Mouse (Mus musculus) CD4-positive, CD25-positive, alpha-beta regulatory T cell, adult 4 months (primary cell): ENCODE data around the gene Aqp5. TPM values are rescaled to one million over a fixed set of nuclear protein-coding genes. Genes with fewer than 3 reads are reported as not detected.

Experiments
- ATAC-seq: one replicate; pipeline ENCODE4 v1.8.0; 2017
- polyA plus RNA-seq, 2 experiments: library from polyadenylated mRNA; unstranded; fragments of 100-300 nt; shearing (Covaris generic); gene quantifications; one replicate each; pipeline ENCODE4 v1.2.1; 2017

The Aqp5 gene
- polyA plus RNA-seq, 2 experiments from 2014 or later = not detected

DNA sequence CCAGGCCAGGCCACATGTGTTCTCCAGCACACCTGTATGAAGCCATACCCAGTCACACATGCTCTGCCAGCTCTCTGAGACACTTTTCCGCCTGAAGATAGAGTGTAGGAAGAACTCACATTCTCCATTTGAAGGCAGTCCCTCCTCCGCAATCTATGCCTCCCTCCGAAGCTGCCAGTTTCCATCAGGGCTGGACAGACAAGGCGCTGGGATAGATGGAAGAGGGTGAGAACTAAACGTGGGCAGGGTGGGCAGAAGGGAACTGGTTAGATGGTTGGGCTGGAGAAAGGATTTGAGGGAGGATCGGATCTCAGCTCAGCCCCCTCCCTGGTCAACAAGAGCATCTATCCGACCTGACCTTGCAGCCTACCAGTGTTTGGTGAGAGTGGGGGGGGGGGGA lies 6.3 kb downstream of the Aqp5 start:
- no peak for ATAC-seq

DNA sequence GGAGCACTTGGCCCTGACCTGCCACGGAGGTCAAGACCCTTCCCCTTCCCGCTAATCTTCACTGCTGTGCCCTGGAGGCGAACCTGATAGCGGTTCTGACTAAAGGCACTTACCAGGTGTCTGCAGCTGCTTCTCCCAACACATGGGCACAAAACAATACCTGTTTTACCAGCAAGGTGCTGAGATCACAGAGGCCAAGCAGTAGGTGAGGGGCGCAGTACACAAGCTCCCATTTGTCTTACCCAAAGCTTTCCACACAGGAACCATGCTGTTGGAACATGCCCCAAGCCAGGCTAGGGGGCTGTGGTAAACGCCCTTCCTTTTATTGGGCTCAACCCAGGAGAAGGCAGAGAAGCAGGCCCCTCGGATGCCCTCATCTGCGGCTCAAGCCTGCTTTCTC lies 7.0 kb downstream of the Aqp5 start:
- ATAC-seq = no peak

DNA sequence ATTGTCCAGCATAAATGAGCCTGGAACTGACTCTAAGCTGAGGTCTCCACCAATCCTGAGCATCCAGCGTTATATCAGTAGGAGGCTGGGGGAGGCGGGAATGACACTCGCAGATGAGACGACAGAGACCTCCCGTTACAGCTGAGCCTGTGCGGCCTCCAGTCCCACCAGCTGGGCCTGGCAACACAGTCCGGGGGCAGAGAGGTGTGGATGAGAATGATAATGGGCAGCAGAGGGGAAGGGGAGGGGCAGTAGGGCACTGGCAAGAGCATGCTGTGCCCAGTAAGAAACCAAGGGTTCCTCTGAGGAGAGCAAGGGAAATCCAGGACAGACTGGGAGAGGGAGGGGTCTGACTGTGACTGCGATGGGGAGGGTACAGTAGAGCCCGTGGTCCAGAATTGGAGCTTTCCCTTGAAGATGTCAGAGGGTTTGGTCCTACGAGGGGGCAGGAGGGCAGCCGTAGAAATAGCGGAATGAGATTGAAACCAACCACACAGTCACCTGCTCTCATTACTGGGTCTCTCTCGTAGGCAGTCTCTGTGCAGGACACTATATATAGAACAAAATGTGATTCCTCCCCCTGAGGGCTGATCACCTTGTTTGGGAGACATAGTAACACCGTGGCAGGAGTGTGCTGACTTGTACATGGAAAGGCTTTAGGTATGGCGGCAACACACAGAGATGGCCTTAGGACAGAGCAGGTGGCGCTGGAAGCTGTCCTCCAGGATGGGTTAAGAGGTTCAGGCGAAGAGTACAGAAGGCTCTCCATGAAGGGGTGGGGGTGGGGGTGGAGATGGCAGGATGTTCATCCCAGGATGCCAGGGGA lies 8.9 kb downstream of the Aqp5 start:
- ATAC-seq = no peak

DNA sequence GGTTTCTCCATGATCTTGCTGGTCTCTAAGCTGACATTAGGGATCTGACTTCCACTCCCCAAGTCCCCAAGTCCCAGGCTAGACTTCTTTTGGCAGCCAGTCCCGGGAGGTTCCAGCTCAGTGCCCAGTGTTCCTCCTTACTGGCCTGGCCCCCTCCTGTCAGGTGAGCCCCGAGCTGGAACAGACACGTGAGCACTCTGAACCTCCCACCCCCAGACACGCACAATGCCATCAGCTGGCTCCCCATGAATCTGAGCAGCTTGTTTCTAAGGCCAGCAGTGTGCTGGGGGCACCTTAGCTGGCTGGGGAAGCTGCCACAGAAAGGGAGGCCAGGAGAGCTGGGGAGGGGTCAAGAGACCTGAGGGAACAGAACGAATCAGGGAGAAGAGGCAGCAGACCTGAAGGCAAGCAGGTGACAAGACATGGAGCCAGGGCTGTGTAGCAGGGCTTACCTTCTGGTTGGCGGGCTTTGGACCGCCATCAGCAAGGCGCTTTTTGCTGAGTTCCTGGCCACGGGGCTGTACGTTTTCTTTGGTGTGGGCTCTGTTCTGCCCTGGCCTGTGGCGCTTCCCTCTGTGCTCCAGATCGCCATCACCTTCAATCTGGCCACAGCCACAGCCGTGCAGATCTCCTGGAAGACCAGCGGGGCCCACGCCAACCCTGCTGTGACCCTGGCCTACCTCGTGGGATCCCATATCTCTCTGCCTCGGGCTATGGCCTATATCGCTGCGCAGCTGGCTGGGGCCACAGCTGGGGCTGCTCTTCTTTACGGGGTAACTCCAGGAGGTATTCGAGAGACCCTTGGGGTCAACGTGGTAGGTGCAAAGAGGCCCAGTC lies 10.6 kb downstream of the Aqp5 start, which contains the start of gene Aqp6:
Gene Aqp6, plus strand, starts transcription at position 415 of the 837 bp plus-strand sequence.
- no peak for ATAC-seq

DNA sequence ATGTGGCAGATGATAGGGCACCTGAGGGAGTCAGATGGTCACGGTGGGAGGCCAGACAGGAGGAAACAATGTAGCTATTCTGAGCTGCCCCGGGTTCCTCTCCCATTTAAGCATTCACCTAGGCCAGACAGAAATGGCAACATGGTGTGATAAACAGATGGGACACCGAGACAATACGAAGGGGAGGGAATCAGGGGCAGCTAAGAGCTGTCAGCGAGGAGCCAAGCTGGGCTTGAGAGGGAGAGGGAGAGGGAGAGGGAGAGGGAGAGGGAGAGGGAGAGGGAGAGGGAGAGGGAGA lies 11.2 kb downstream of the Aqp5 start:
- ATAC-seq = no peak

DNA sequence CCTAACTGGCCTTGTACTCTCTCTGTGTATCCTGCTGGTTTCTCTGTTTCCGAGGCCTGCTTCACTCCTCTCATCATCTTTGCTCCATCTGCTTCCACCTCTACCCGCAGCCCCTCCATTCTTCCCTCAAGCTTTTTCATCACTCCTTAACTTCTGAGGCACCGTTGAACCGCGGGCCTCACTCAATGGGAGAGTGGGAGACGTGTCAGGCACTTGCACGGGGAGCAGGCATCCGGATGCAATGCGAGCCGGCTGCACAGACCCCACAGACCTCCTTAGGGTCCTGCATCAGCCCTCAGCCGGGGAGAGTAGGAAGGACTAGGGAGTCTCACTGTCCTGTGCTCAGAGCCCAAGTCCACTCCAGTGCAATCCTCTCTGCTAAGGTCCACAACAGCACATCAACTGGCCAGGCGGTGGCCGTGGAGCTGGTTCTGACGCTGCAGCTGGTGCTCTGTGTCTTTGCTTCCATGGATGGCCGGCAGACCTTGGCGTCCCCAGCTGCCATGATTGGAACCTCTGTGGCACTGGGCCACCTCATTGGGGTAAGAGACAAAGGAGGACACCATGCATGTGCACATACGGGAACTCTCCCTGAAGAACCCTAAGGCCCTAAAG lies 11.7 kb downstream of the Aqp5 start:
- no peak for ATAC-seq

DNA sequence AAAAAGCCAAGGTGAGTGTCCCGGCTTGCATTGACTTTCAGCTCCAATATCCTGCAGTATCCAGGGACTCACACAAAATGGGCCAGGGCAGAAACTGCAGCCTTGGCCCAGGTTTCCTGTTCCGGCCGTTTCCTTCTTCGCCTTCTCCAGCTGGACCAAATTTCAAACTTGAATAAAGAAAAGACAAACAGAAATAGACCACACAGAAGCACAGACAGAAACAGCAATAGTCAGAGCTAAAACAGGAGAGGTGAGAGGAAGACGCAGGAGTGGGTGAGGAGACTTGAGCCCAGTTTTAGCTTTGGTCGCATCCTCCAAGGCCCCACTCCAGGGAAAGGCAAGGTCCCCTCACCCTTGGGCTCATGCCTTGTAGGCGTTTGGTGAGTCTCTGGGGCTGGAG lies 12.6 kb downstream of the Aqp5 start:
- no peak for ATAC-seq

DNA sequence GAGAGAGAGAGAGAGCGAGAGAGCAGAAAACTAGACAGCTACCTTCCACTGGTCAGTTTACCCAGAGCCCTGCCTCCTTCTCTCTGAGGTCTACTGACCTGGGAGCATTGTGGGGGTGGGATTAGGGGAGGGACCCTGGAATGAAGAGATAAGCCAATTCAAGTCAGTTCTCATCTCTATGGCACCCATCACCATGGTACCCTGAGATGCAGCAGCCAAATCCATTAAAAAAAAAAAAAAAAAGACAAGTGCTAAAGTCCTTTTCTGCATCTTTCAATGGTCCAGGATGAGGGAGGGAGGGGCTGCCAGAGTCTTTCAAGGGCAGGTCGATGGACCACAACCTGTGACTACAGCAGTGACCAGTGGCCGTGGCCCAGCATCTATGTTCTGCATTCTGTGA lies 15.0 kb downstream of the Aqp5 start:
- ATAC-seq = no peak

DNA sequence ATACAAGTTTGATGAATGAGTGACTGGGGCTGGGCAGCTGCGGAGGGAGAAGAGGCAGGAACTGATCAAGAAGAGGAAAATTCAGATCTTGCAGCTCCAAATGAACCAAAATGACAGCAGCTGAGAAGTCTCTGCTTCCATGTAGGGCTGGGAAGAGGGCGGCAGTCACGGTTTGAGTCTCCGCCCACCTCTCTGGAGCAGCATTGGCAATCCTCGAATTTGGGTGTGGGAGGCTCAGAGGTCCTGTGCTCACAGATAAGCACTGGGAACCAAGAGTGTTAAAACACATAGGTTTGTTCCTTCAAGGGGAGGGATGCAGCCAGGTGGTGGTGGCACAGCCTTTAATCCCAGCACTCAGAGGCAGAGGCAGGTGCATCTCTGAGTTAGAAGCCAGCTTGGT lies 15.9 kb downstream of the Aqp5 start:
- no peak for ATAC-seq

DNA sequence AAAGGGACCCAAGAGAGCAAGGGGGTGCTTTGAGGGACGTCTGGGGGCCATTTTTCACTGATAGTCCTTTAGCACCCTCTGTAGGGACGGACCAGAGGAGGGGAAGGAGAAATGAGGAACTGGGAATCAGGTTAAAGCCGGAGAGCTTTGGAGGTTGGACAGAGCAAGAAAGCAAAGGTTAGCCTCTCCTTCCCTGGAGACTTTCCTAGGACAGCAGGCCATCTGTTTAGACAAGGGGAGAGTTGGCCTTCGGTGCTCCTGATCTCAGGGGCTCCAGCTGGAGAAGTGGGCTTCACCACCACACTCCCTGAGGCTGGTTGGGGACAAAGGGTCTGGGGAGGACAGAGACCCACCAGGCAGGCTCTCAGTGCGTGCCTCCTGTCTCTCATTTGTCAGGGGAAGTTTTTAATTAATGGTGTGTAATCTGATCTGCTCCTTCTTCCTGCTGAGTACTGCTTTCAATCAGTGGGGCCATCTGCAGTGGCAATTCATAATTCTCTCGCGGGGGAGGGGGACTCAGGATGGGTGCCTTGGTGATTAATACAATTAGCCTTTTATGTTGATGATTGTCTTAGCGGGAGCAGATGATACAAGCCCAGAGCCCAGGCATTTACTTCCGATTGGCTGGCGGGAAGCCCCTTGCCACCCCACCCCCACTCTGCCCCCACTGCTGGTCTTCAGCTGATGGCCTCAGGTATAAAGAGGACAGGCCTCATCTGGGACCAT lies 17.0 kb downstream of the Aqp5 start:
- no peak for ATAC-seq

DNA sequence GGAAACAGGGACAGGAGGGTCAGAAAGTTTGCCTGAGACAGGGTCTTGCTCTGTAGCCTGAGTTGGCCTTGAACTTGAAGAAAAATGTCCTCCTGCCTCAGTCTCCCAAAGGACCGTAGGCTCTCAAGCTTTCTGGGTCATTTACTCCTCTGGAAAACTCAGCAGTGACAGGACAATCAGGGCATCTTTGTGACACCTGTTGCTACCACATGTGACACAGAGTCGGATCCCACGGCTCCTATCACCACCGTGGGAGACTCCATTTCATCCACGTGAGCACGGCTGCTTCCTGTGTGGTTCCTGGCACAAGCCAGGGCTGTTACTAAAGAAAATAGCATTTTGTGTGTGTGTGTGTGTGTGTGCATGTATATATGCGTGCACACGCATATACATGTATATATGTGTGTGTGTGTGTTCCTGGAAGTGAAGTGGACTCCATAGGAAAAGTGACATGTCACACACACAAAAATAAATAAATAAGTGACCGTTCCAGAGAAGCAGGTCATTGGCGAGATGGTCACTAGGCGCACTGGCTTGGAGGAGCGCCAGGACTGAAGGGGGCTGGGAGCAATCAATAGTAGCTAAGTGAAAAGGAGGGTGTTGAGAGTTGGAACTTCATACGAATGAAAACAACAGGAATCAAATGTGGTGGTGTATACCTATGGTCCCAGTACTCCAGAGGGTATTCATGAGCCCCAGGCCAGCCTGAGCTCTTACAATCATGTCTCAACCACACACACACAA lies 18.0 kb downstream of the Aqp5 start:
- no peak for ATAC-seq

DNA sequence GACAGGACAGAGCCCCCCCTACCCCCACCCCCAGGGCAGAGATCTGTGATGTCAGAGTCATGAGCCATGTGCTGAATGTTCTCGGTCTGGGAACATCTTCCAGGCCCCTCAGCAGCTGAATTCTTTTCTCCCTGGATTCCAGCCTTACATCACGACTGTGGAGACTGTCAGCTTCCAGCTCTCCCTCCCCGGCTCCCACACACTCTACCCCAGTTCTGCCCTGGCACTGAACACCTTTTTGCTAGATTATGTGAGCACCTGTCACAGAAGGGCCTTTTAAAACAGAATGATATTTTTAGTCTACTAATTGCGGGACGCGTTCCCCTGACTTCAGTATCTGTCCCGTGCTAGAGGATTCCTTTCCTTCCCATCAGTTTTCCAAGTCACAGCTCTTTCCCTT lies 21.0 kb downstream of the Aqp5 start:
- no peak for ATAC-seq

DNA sequence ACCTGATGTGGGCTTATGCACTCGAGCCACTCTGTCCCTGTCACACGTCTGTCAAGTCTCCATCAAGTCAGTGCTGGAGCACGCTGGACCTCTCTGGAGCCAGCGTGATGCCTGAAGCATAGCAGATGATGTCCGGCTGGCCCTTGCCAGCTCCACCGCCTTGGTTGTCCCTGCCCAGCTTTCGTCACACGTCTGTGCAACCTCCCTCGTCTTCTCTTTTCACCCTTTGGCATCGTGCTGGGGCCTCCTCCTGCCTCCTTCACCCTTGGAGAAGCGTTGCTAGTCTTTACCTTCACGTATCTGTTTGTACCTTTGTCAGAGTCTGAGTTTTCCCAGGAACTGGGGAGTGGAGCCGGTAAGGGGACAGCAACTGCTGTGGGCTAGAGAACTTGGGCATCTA lies 23.7 kb downstream of the Aqp5 start:
- no peak for ATAC-seq

DNA sequence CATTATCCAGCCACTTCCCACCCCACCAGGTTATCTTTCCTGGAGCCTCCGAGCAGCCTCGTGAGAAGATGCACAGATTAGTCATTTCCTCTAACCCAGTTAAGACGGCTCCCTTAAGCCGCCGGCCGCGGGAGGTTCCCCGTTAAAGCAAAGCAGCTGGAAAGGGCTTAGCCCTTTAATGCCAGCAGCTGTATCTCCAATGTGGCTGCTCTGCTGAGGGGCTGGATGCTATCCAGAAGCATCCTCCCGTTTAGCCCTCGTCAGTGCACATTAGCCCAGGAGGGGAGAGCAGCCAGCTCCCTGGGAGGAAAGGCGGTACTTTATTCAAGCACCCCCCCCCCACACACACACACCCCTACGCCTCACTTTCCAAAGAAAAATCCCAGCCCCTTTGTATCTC lies 24.2 kb downstream of the Aqp5 start:
- ATAC-seq = no peak

DNA sequence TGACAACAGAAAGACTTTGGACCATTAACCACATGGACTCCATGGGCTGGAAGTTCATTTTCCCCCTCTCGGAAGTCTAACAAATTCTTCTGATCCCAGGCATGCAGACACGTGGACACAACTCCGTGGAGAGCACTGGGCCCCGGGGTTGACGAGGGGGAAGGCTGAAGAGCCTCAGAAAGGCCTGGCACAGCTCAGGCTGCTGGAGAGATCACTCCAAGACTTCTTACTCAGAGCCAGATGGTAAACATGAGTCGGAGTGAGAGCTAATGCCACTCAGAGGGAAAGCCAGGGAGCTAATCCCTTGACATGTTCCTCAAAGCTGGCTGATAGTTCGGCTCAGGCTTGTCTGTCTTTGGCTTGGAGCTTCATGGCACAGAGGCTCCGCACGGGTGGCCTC lies 24.7 kb downstream of the Aqp5 start:
- ATAC-seq = no peak

DNA sequence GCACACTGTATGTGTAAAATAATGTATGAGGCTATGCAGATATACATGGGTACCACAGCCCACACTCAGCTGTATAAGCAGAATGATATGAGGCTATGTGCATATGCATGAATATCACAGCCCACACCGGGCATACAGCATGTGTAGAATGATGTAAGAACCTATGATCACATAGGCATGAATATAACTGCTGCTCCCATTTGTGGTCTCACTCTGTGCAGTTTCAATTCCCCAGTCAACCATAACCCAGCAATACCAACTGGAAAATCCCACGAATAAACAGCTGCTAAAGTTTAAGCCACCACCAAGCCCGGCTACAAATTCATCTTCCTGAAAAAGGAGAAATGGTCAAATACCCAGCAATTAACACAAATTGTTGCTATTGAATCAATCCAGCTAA lies 28.0 kb downstream of the Aqp5 start:
- ATAC-seq = no peak

DNA sequence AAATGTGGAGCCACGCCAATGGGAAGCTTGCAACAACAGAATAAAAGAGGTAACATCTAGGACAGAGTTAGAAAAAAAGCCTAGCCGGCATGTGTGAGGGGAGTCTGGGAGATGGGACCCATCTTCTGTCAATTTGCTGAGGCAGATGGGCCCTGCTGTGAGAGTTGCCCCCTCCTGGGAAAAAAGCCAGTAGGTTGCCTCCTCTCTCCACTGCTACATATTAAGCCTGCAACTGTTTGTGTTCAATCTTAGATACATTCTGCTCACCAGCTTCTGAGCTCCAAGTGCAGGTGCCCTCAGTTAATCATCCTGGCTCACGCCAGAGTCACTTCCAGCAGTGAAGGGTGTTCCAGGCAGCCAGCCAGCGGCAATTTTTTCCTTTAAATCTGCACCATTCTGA lies 29.2 kb downstream of the Aqp5 start:
- no peak for ATAC-seq

DNA sequence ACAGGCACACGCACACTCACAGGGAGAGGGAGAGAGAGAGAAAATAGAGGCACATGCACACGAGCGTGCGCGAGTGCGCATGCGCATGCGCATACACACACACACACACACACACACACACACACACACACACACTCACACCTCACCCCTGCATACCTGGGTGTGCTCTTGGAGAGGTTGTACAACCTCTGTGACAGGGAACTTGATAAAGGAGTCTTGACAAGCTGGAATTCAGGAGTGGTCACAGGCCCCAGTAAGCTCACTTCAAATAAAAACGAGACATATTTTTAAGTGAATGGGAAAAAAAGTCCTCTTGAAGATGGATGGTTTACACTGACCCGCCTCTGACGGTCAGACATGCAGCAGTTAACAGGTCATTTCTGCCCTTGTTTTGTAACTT lies 31.5 kb downstream of the Aqp5 start:
- no peak for ATAC-seq

DNA sequence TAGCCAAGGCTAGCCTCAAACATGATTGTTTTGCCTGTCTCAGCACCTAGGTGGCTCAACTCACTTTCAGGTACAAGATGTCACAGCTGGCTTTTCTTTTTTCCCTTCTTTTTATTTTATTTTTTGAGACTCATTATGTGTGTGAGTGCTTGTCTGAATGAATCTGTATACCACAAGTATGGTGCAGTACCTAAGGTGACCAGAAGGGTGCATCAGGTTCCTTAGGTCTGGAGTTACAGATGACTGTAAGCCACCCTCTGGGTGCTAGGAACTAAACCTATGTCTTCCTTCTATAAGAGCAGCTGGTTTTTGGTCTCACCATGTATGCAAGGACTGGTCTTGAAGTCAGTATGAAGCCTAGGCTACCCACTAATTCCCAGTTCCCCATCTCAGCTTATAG lies 41.0 kb downstream of the Aqp5 start:
- ATAC-seq = no peak

DNA sequence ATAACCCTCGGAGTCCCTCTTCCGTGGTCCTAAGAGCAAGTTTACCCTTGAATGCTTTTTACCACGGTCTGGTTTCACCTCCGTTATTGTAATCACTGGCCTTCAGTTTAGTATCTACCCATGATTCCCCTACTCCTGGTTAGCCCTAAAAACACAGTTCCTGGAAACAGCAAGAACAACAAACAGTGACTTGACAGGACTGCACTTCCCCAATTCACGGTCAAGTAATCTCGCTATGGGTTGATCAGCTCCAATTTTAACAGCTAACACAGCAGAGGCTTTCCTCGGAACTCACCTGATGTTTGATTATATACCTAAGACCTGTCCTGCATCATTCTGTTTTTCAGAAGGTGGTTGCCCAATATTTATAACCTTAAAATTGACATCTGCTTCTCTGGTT lies 44.1 kb downstream of the Aqp5 start:
- no peak for ATAC-seq

DNA sequence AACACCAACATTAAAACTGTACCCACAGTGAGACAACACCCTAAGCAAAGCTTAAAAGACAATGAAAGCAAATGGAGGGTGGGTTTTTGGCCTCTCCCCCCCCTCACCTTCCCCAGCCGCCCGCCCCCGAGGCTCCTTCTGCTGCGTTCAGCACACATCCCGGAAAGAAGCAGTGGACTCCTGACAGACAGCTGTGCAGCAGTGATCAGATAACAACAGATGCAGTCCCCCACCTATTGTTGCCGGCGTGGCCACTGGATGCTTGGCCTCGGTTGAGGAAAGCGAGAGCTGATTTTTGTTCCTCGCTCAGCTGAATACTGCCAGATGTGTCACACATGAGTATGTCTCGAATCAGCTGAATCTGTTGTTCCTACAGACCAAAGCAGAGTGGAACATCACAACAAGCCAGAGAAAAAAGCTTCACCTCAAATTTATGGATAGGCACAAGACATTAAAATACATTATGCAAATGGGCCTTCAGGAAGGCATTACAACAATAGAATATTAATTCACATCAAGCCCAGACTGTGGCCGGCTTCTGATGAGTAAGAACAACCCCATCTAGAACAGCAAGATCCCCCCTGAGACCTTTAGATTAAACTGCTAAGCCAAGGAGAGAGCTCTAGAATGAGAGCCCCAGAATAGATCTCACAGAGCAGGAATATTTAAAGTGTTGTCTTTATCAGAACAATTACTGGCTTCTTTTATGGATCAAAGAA lies 47.0 kb downstream of the Aqp5 start:
- no peak for ATAC-seq

DNA sequence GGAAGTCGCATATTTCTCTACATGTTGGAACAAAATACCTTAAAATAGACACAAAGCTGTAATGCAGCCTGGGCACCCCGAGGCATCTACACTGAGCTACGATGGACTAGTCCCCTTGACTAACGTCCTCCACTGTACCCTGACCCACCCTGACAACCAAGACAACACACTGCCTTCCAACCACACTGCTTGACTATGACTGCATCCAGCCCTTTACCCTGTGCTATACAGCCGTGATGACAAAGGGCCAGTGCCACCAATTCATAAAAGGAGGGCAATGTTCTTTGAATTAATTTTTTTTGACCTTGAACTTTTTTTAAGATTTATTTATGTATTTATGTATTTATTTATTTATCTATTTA lies 47.5 kb downstream of the Aqp5 start:
- ATAC-seq = no peak
